Mouse (Mus musculus): ENCODE results near the gene Shroom3.

DNA sequence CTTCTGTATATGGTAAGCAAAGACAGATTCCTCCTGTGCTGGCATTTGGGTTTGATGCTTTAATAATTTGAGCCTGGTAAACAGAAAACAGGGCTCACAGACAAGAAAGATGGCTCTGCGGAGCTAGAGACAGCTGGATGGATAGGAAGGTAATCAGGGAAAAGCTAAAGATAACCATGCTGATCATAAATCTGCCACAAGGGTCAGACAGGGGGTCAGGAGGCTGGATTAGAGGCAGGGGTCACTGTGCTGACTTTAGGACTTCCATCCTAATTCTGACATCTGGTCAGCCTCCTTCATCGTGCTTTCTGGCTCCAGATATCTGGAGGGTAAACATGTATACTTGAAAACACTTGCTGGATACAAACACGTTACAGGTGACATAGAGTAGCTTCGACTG, 184.0 kb downstream of the Shroom3 start:
- no peak for TF ChIP-seq CTCF (IDR thresholded peaks at IDR 0.05 in 2 of 3, conservative IDR thresholded peaks at IDR 0.05 in 1 of 3; ENCODE audit: control insufficient read depth in 1 of 3, insufficient read depth in 1 of 3, low read depth in 2 of 3, low read length in 3 of 3, poor library complexity in 1 of 3, severe bottlenecking in 1 of 3)
- TF ChIP-seq NRF1 (IDR thresholded peaks at IDR 0.05; ENCODE audit: insufficient read depth, low read depth, low read length, poor library complexity, severe bottlenecking), result no peak
